Mouse (Mus musculus) liver, embryonic 14.5 days (tissue): ENCODE data around the gene Cope. TPM values are rescaled to one million over a fixed set of nuclear protein-coding genes. Genes with fewer than 3 reads are reported as not detected.
A peak's percentile ranks its signal among the peaks of the same experiment; 100 is the strongest.

Experiments used
- ATAC-seq: fragments of 200-750 bp; cut with Nextera tagmentation; 2 replicates; pipeline ENCODE4 v1.8.0; 2017; ENCODE audit warnings: moderate number of reproducible peaks, mild to moderate bottlenecking, moderate library complexity; ENCODE audit not compliant: insufficient read depth
- DNase-seq, 3 experiments: peaks; one replicate each; pipeline ENCODE4 v3.0.0-alpha.2; 2012 to 2013; ENCODE audit warnings: low read depth in 3 of 3, low spot score in 3 of 3
- H3K27ac ChIP-seq: fragments of 300-500 bp; sonication (generic); 2 replicates; pipeline ENCODE4 v1.5.1; 2014; ENCODE audit warnings: moderate library complexity, mild to moderate bottlenecking, control low read depth, inconsistent platforms
- H3K27me3 ChIP-seq: fragments of 300-500 bp; sonication (generic); 2 replicates; pipeline ENCODE4 v1.6.1; 2014; ENCODE audit warnings: mild to moderate bottlenecking, low read length, moderate library complexity; ENCODE audit not compliant: control insufficient read depth, insufficient read depth
- H3K36me3 ChIP-seq: fragments of 300-500 bp; sonication (generic); replicated peaks from 2 replicates; pipeline ENCODE4 v1.6.1; 2014; ENCODE audit warnings: low read depth; ENCODE audit not compliant: control insufficient read depth, insufficient read depth
- H3K4me1 ChIP-seq, 2 experiments: fragments of 200-500 bp in 1 of 2; fragments of 300-500 bp in 1 of 2; sonication (generic) in 1 of 2; replicated peaks; 2 replicates each; pipeline ENCODE4 v1.6.1; 2012 to 2014; ENCODE audit warnings: antibody characterized with exemption in 1 of 2, inconsistent platforms in 1 of 2, low read length in 1 of 2; ENCODE audit not compliant: control insufficient read depth in 2 of 2, insufficient read depth in 2 of 2
- H3K4me2 ChIP-seq: fragments of 300-500 bp; sonication (generic); 2 replicates; pipeline ENCODE4 v1.6.1; 2014; ENCODE audit warnings: low read depth, mild to moderate bottlenecking, control low read depth, moderate library complexity
- H3K4me3 ChIP-seq, 2 experiments: fragments of 200-500 bp in 1 of 2; fragments of 300-500 bp in 1 of 2; sonication (generic) in 1 of 2; 2 replicates each; pipeline ENCODE4 v1.5.1; 2012 to 2014; ENCODE audit warnings: low read depth in 2 of 2, low read length in 2 of 2, mild to moderate bottlenecking in 2 of 2, control low read depth in 1 of 2, inconsistent platforms in 1 of 2, moderate library complexity in 1 of 2; ENCODE audit not compliant: insufficient read depth in 1 of 2
- H3K9ac ChIP-seq: fragments of 300-500 bp; sonication (generic); replicated peaks from 2 replicates; pipeline ENCODE4 v1.6.1; 2014; ENCODE audit warnings: mild to moderate bottlenecking, control low read depth, moderate library complexity
- H3K9me3 ChIP-seq: fragments of 300-500 bp; sonication (generic); 2 replicates; pipeline ENCODE4 v1.6.1; 2016; ENCODE audit warnings: low read length, mixed read lengths; ENCODE audit not compliant: control insufficient read depth
- CTCF ChIP-seq: IDR thresholded peaks from 2 replicates; pipeline ENCODE4 v1.5.1; 2016; ENCODE audit warnings: antibody characterized with exemption, low read depth, control low read depth
- EP300 ChIP-seq: IDR thresholded peaks from 2 replicates; pipeline ENCODE4 v1.6.1; 2016; ENCODE audit warnings: antibody characterized with exemption, low read depth
- WGBS: fragments of 180-500 bp; shearing (Covaris S2); extraction: QIAGEN DNeasy Blood & Tissue Kit; methylation state at CpG from one replicate; pipeline ENCODE4 v1.1.7; 2014; ENCODE audit not compliant: insufficient replicate concordance; 5-methylcytosine and 5-hydroxymethylcytosine counted together
- polyA plus RNA-seq, 2 experiments: library from polyadenylated mRNA; depleted of rRNA in 1 of 2; stranded (reverse) in 1 of 2; unstranded in 1 of 2; fragments of >200 nt; fragmentation: Nextera tagmentation in 1 of 2; extraction: Ambion mirVana in 1 of 2; gene quantifications; 2 replicates each; pipeline versions ENCODE4 v1.2.1 to v1.2.3; 2012 to 2014

Cope gene
- polyA plus RNA-seq, 2 experiments = 138 to 171 TPM

- no peak overlapping the region for H3K4me3 ChIP-seq
- TF ChIP-seq EP300 (no peak), CTCF (no peak)
- WGBS = 76% methylated on average over 3 of the region's 3 CpGs
- H3K9me3 ChIP-seq = no peaks in the 10 kb centered on the region
- H3K36me3 ChIP-seq = no peaks in the 10 kb centered on the region
- DNase-seq (no peak), ATAC-seq (no peak)
- H3K4me2 ChIP-seq = no peak overlapping the region
- no peak overlapping the region for H3K9ac ChIP-seq
- no peak overlapping the region for H3K27ac ChIP-seq
- no peaks in the 10 kb centered on the region; the same call in 1 of the 2 replicates for H3K27me3 ChIP-seq
- peaks cover 28 to 30% of the 10 kb centered on the region in 2 experiments for H3K4me1 ChIP-seq
These were observed 57.1 kb downstream of the Cope start for GRCm38 (mm10) chr8:70359411-70359810.

GRCm38 (mm10) chr8:70360769-70361168 is 58.5 kb downstream of the Cope start:
- TF ChIP-seq EP300 (no peak), CTCF (peak; percentile 88)
- no peak overlapping the region for H3K27ac ChIP-seq
- no peak for DNase-seq
- 51% methylated on average over 4 of the region's 4 CpGs for WGBS
- peaks cover 18% of the 10 kb centered on the region in 2 experiments for H3K4me1 ChIP-seq
- H3K9me3 ChIP-seq = no peaks in the 10 kb centered on the region
- H3K9ac ChIP-seq = no peak overlapping the region
- no peak for ATAC-seq
- no peak overlapping the region for H3K4me3 ChIP-seq
- H3K36me3 ChIP-seq = no peaks in the 10 kb centered on the region
- H3K4me2 ChIP-seq = no peak overlapping the region
- H3K27me3 ChIP-seq = no peaks in the 10 kb centered on the region; the same call in 1 of the 2 replicates

- Histone ChIP-seq H3K27me3 (no peaks in the 10 kb centered on the region; the same call in 1 of the 2 replicates), H3K4me1 (peaks cover 10 to 12% of the 10 kb centered on the region in 2 experiments), H3K9ac (no peak overlapping the region), H3K27ac (no peak overlapping the region), H3K36me3 (no peaks in the 10 kb centered on the region), H3K4me3 (no peak overlapping the region), H3K4me2 (no peak overlapping the region), H3K9me3 (no peaks in the 10 kb centered on the region)
- TF ChIP-seq EP300 (no peak), CTCF (no peak)
- 67% methylated on average over 10 of the region's 10 CpGs for WGBS
- ATAC-seq = no peak
- no peak for DNase-seq
These were observed 59.2 kb downstream of the Cope start for GRCm38 (mm10) chr8:70361484-70362032.

Other genes with a start within 250 kb of the Cope start
- gene Tm6sf2, start 229.6 kb upstream of the Cope start, polyA plus RNA-seq (2012; rRNA removed) = 1.2 and 1.3 TPM in 2 replicates
- 0.85 and 1.3 TPM in 2 replicates for gene Tm6sf2, start 229.6 kb upstream of the Cope start, polyA plus RNA-seq (2014; fragmentation: Nextera tagmentation; extraction: Ambion mirVana)
- 0.05 and 0.06 TPM in 2 replicates for gene Hapln4, start 219.1 kb upstream of the Cope start, polyA plus RNA-seq (2012; rRNA removed)
- not detected in 2 replicates for gene Hapln4, start 219.1 kb upstream of the Cope start, polyA plus RNA-seq (2014; fragmentation: Nextera tagmentation; extraction: Ambion mirVana)
- 0.01 and 0.11 TPM in 2 replicates for gene Ncan, start 181.6 kb upstream of the Cope start, polyA plus RNA-seq (2012; rRNA removed)
- gene Ncan, start 181.6 kb upstream of the Cope start, polyA plus RNA-seq (2014; fragmentation: Nextera tagmentation; extraction: Ambion mirVana) = not detected in 2 replicates
- 9.3 and 11.1 TPM in 2 replicates for gene Nr2c2ap, start 171.2 kb upstream of the Cope start, polyA plus RNA-seq (2012; rRNA removed)
- gene Nr2c2ap, start 171.2 kb upstream of the Cope start, polyA plus RNA-seq (2014; fragmentation: Nextera tagmentation; extraction: Ambion mirVana) = 11.8 and 12.0 TPM in 2 replicates
- gene Rfxank, start 163.4 kb upstream of the Cope start, polyA plus RNA-seq (2012; rRNA removed) = 5.3 and 6.4 TPM in 2 replicates
- gene Rfxank, start 163.4 kb upstream of the Cope start, polyA plus RNA-seq (2014; fragmentation: Nextera tagmentation; extraction: Ambion mirVana) = 6.1 and 7.0 TPM in 2 replicates
- 27.0 and 27.1 TPM in 2 replicates for gene Borcs8, start 163.0 kb upstream of the Cope start, polyA plus RNA-seq (2012; rRNA removed)
- 25.1 and 25.4 TPM in 2 replicates for gene Borcs8, start 163.0 kb upstream of the Cope start, polyA plus RNA-seq (2014; fragmentation: Nextera tagmentation; extraction: Ambion mirVana)
- 0.03 and 0.04 TPM in 2 replicates for gene Mef2b, start 162.8 kb upstream of the Cope start, polyA plus RNA-seq (2012; rRNA removed)
- not detected in 2 replicates for gene Mef2b, start 162.8 kb upstream of the Cope start, polyA plus RNA-seq (2014; fragmentation: Nextera tagmentation; extraction: Ambion mirVana)
- 33.0 and 38.0 TPM in 2 replicates for gene Tmem161a, start 130.2 kb upstream of the Cope start, polyA plus RNA-seq (2012; rRNA removed)
- 15.6 TPM in 2 replicates for gene Tmem161a, start 130.2 kb upstream of the Cope start, polyA plus RNA-seq (2014; fragmentation: Nextera tagmentation; extraction: Ambion mirVana)
- 14.7 and 16.1 TPM in 2 replicates for gene Slc25a42, start 90.2 kb upstream of the Cope start, polyA plus RNA-seq (2012; rRNA removed)
- gene Slc25a42, start 90.2 kb upstream of the Cope start, polyA plus RNA-seq (2014; fragmentation: Nextera tagmentation; extraction: Ambion mirVana) = 3.3 and 4.5 TPM in 2 replicates
- 14.1 and 17.3 TPM in 2 replicates for gene Sugp2, start 68.3 kb upstream of the Cope start, polyA plus RNA-seq (2012; rRNA removed)
- 7.5 and 9.9 TPM in 2 replicates for gene Sugp2, start 68.3 kb upstream of the Cope start, polyA plus RNA-seq (2014; fragmentation: Nextera tagmentation; extraction: Ambion mirVana)
- 12.4 and 13.5 TPM in 2 replicates for gene Armc6, start 68.1 kb upstream of the Cope start, polyA plus RNA-seq (2012; rRNA removed)
- 10.5 and 12.0 TPM in 2 replicates for gene Armc6, start 68.1 kb upstream of the Cope start, polyA plus RNA-seq (2014; fragmentation: Nextera tagmentation; extraction: Ambion mirVana)
- gene Homer3, start 19.7 kb upstream of the Cope start, polyA plus RNA-seq (2012; rRNA removed) = 5.5 and 6.5 TPM in 2 replicates
- 3.9 and 4.2 TPM in 2 replicates for gene Homer3, start 19.7 kb upstream of the Cope start, polyA plus RNA-seq (2014; fragmentation: Nextera tagmentation; extraction: Ambion mirVana)
- 17.9 and 20.3 TPM in 2 replicates for gene Ddx49, start within 50 bp of the Cope start, polyA plus RNA-seq (2012; rRNA removed)
- gene Ddx49, start within 50 bp of the Cope start, polyA plus RNA-seq (2014; fragmentation: Nextera tagmentation; extraction: Ambion mirVana) = 20.8 and 22.3 TPM in 2 replicates
- 0.09 and 0.14 TPM in 2 replicates for gene Cers1, start 13.3 kb downstream of the Cope start, polyA plus RNA-seq (2012; rRNA removed)
- not detected in 2 replicates for gene Cers1, start 13.3 kb downstream of the Cope start, polyA plus RNA-seq (2014; fragmentation: Nextera tagmentation; extraction: Ambion mirVana)
- gene Gdf1, start 27.3 kb downstream of the Cope start, polyA plus RNA-seq (2012; rRNA removed) = 0.16 and 0.22 TPM in 2 replicates
- gene Gdf1, start 27.3 kb downstream of the Cope start, polyA plus RNA-seq (2014; fragmentation: Nextera tagmentation; extraction: Ambion mirVana) = not detected in 2 replicates
- gene Upf1, start 50.8 kb downstream of the Cope start, polyA plus RNA-seq (2012; rRNA removed) = 12.3 and 14.1 TPM in 2 replicates
- 9.3 and 11.6 TPM in 2 replicates for gene Upf1, start 50.8 kb downstream of the Cope start, polyA plus RNA-seq (2014; fragmentation: Nextera tagmentation; extraction: Ambion mirVana)
- 0.39 and 0.47 TPM in 2 replicates for gene Comp, start 71.0 kb downstream of the Cope start, polyA plus RNA-seq (2012; rRNA removed)
- gene Comp, start 71.0 kb downstream of the Cope start, polyA plus RNA-seq (2014; fragmentation: Nextera tagmentation; extraction: Ambion mirVana) = 0.29 and 0.85 TPM in 2 replicates
- 3.9 and 4.5 TPM in 2 replicates for gene Crtc1, start 137.1 kb downstream of the Cope start, polyA plus RNA-seq (2012; rRNA removed)
- gene Crtc1, start 137.1 kb downstream of the Cope start, polyA plus RNA-seq (2014; fragmentation: Nextera tagmentation; extraction: Ambion mirVana) = 2.9 and 3.9 TPM in 2 replicates
- 6.5 and 7.1 TPM in 2 replicates for gene Klhl26, start 174.4 kb downstream of the Cope start, polyA plus RNA-seq (2012; rRNA removed)
- gene Klhl26, start 174.4 kb downstream of the Cope start, polyA plus RNA-seq (2014; fragmentation: Nextera tagmentation; extraction: Ambion mirVana) = 5.0 and 6.0 TPM in 2 replicates
- 0.03 and 0.09 TPM in 2 replicates for gene Tmem59l, start 184.8 kb downstream of the Cope start, polyA plus RNA-seq (2012; rRNA removed)
- not detected in 2 replicates for gene Tmem59l, start 184.8 kb downstream of the Cope start, polyA plus RNA-seq (2014; fragmentation: Nextera tagmentation; extraction: Ambion mirVana)
- 1.5 and 1.9 TPM in 2 replicates for gene Crlf1, start 190.6 kb downstream of the Cope start, polyA plus RNA-seq (2012; rRNA removed)
- 3.7 and 4.0 TPM in 2 replicates for gene Crlf1, start 190.6 kb downstream of the Cope start, polyA plus RNA-seq (2014; fragmentation: Nextera tagmentation; extraction: Ambion mirVana)
- 55.1 and 71.6 TPM in 2 replicates for gene Rex1bd, start 204.2 kb downstream of the Cope start, polyA plus RNA-seq (2012; rRNA removed)
- gene Rex1bd, start 204.2 kb downstream of the Cope start, polyA plus RNA-seq (2014; fragmentation: Nextera tagmentation; extraction: Ambion mirVana) = 72.0 and 74.2 TPM in 2 replicates
- 553 and 870 TPM in 2 replicates for gene Uba52, start 208.3 kb downstream of the Cope start, polyA plus RNA-seq (2012; rRNA removed)
- gene Uba52, start 208.3 kb downstream of the Cope start, polyA plus RNA-seq (2014; fragmentation: Nextera tagmentation; extraction: Ambion mirVana) = 738 and 773 TPM in 2 replicates
- gene Fkbp8, start 225.2 kb downstream of the Cope start, polyA plus RNA-seq (2012; rRNA removed) = 140 and 149 TPM in 2 replicates
- 114 and 135 TPM in 2 replicates for gene Fkbp8, start 225.2 kb downstream of the Cope start, polyA plus RNA-seq (2014; fragmentation: Nextera tagmentation; extraction: Ambion mirVana)
- gene Kxd1, start 225.4 kb downstream of the Cope start, polyA plus RNA-seq (2012; rRNA removed) = 28.9 and 30.8 TPM in 2 replicates
- 32.6 and 33.3 TPM in 2 replicates for gene Kxd1, start 225.4 kb downstream of the Cope start, polyA plus RNA-seq (2014; fragmentation: Nextera tagmentation; extraction: Ambion mirVana)
- gene Ell, start 236.9 kb downstream of the Cope start, polyA plus RNA-seq (2012; rRNA removed) = 8.9 and 9.6 TPM in 2 replicates
- gene Ell, start 236.9 kb downstream of the Cope start, polyA plus RNA-seq (2014; fragmentation: Nextera tagmentation; extraction: Ambion mirVana) = 7.7 and 9.2 TPM in 2 replicates